Mouse (Mus musculus): ENCODE measurements around the gene Snap23.
A peak's percentile ranks its signal among the peaks of the same experiment; 100 is the strongest.

Gene Snap23

GRCm38 (mm10) chr2:120599506-120599905 lies 32.0 kb downstream of the Snap23 start:
- H3K9me3 ChIP-seq (ENCODE audit: low read length): no peaks in the 10 kb centered on the region
- no peaks in the 10 kb centered on the region for H3K27me3 ChIP-seq (ENCODE audit: insufficient read depth, low read length)
- TF ChIP-seq NANOG (IDR thresholded peaks at IDR 0.05; ENCODE audit: borderline replicate concordance, low read length) (no peak), POU5F1 (IDR thresholded peaks at IDR 0.05; ENCODE audit: borderline replicate concordance, low read length) (no peak), CTCF (conservative IDR thresholded peaks at IDR 0.05; ENCODE audit: low read length) (no peak)
- H3K4me1 ChIP-seq (replicated peaks; ENCODE audit: low read depth, low read length): no peaks in the 10 kb centered on the region
- peaks cover 62% of the 10 kb centered on the region for H3K36me3 ChIP-seq (ENCODE audit: insufficient read depth, low read length)
- H3K4me3 ChIP-seq (replicated peaks; ENCODE audit: low read length): no peak overlapping the region

- Histone ChIP-seq H3K36me3 (ENCODE audit: insufficient read depth, low read length) (peaks cover 36% of the 10 kb centered on the region), H3K4me1 (replicated peaks; ENCODE audit: low read depth, low read length) (peaks cover 18% of the 10 kb centered on the region), H3K9me3 (ENCODE audit: low read length) (no peaks in the 10 kb centered on the region), H3K4me3 (replicated peaks; ENCODE audit: low read length) (no peak overlapping the region), H3K27me3 (ENCODE audit: insufficient read depth, low read length) (no peaks in the 10 kb centered on the region)
- no peak for TF ChIP-seq POU5F1 (IDR thresholded peaks at IDR 0.05; ENCODE audit: borderline replicate concordance, low read length)
- TF ChIP-seq CTCF (conservative IDR thresholded peaks at IDR 0.05; ENCODE audit: low read length): peak; percentile 28
Observed at GRCm38 (mm10) chr2:120606021-120606690, 38.7 kb downstream of the Snap23 start.

GRCm38 (mm10) chr2:120608830-120609723 lies 41.6 kb downstream of the Snap23 start, which contains the start of the genes Haus2 and Lrrc57:
Gene Haus2 (plus strand): TSS chr2:120609383.
Gene Lrrc57 (minus strand): TSS chr2:120609520.
- H3K4me3 ChIP-seq (replicated peaks; ENCODE audit: low read length): peak within 1 kb of the TSS; percentile 97
- peaks cover 30% of the 10 kb centered on the region for H3K4me1 ChIP-seq (replicated peaks; ENCODE audit: low read depth, low read length)
- peaks cover 48% of the 10 kb centered on the region for H3K36me3 ChIP-seq (ENCODE audit: insufficient read depth, low read length)
- H3K27me3 ChIP-seq (ENCODE audit: insufficient read depth, low read length): no peaks in the 10 kb centered on the region
- H3K9me3 ChIP-seq (ENCODE audit: low read length): no peaks in the 10 kb centered on the region
- no peak for TF ChIP-seq CTCF (conservative IDR thresholded peaks at IDR 0.05; ENCODE audit: low read length)
- TF ChIP-seq NANOG (IDR thresholded peaks at IDR 0.05; ENCODE audit: borderline replicate concordance, low read length): no peak
- TF ChIP-seq POU5F1 (IDR thresholded peaks at IDR 0.05; ENCODE audit: borderline replicate concordance, low read length): no peak

GRCm38 (mm10) chr2:120616279-120617163 lies 49.0 kb downstream of the Snap23 start:
- H3K27me3 ChIP-seq (ENCODE audit: insufficient read depth, low read length): no peaks in the 10 kb centered on the region
- H3K36me3 ChIP-seq (ENCODE audit: insufficient read depth, low read length): peaks cover 82% of the 10 kb centered on the region
- no peak overlapping the region for H3K4me3 ChIP-seq (replicated peaks; ENCODE audit: low read length)
- H3K4me1 ChIP-seq (replicated peaks; ENCODE audit: low read depth, low read length): peaks cover 10% of the 10 kb centered on the region; the same call in 1 of the 2 replicates
- no peaks in the 10 kb centered on the region for H3K9me3 ChIP-seq (ENCODE audit: low read length)
- TF ChIP-seq POU5F1 (IDR thresholded peaks at IDR 0.05; ENCODE audit: borderline replicate concordance, low read length) (no peak), NANOG (IDR thresholded peaks at IDR 0.05; ENCODE audit: borderline replicate concordance, low read length) (no peak), CTCF (conservative IDR thresholded peaks at IDR 0.05; ENCODE audit: low read length) (no peak)

GRCm38 (mm10) chr2:120619538-120619937 lies 52.1 kb downstream of the Snap23 start:
- no peaks in the 10 kb centered on the region for H3K4me1 ChIP-seq (replicated peaks; ENCODE audit: low read depth, low read length)
- no peaks in the 10 kb centered on the region for H3K27me3 ChIP-seq (ENCODE audit: insufficient read depth, low read length)
- H3K9me3 ChIP-seq (ENCODE audit: low read length): no peaks in the 10 kb centered on the region
- TF ChIP-seq NANOG (IDR thresholded peaks at IDR 0.05; ENCODE audit: borderline replicate concordance, low read length): no peak
- no peak for TF ChIP-seq POU5F1 (IDR thresholded peaks at IDR 0.05; ENCODE audit: borderline replicate concordance, low read length)
- peak; percentile 29; the same call in 1 of the 2 replicates for TF ChIP-seq CTCF (conservative IDR thresholded peaks at IDR 0.05; ENCODE audit: low read length)
- H3K36me3 ChIP-seq (ENCODE audit: insufficient read depth, low read length): peaks cover 58% of the 10 kb centered on the region
- no peak overlapping the region for H3K4me3 ChIP-seq (replicated peaks; ENCODE audit: low read length)

GRCm38 (mm10) chr2:120622920-120623319 lies 55.4 kb downstream of the Snap23 start:
- H3K36me3 ChIP-seq (ENCODE audit: insufficient read depth, low read length): peaks cover 25% of the 10 kb centered on the region
- H3K9me3 ChIP-seq (ENCODE audit: low read length): no peaks in the 10 kb centered on the region
- no peak overlapping the region for H3K4me3 ChIP-seq (replicated peaks; ENCODE audit: low read length)
- no peaks in the 10 kb centered on the region for H3K27me3 ChIP-seq (ENCODE audit: insufficient read depth, low read length)
- peaks cover 2% of the 10 kb centered on the region for H3K4me1 ChIP-seq (replicated peaks; ENCODE audit: low read depth, low read length)
- TF ChIP-seq POU5F1 (IDR thresholded peaks at IDR 0.05; ENCODE audit: borderline replicate concordance, low read length): no peak
- no peak for TF ChIP-seq NANOG (IDR thresholded peaks at IDR 0.05; ENCODE audit: borderline replicate concordance, low read length)
- TF ChIP-seq CTCF (conservative IDR thresholded peaks at IDR 0.05; ENCODE audit: low read length): no peak

- TF ChIP-seq POU5F1 (IDR thresholded peaks at IDR 0.05; ENCODE audit: borderline replicate concordance, low read length): no peak
- no peak for TF ChIP-seq NANOG (IDR thresholded peaks at IDR 0.05; ENCODE audit: borderline replicate concordance, low read length)
- no peak for TF ChIP-seq CTCF (conservative IDR thresholded peaks at IDR 0.05; ENCODE audit: low read length)
- no peaks in the 10 kb centered on the region for H3K36me3 ChIP-seq (ENCODE audit: insufficient read depth, low read length)
- no peaks in the 10 kb centered on the region for H3K9me3 ChIP-seq (ENCODE audit: low read length)
- peak overlapping the region; percentile 88 for H3K4me3 ChIP-seq (replicated peaks; ENCODE audit: low read length)
- peaks cover 5% of the 10 kb centered on the region; the same call in 1 of the 2 replicates for H3K27me3 ChIP-seq (ENCODE audit: insufficient read depth, low read length)
- peaks cover 20% of the 10 kb centered on the region for H3K4me1 ChIP-seq (replicated peaks; ENCODE audit: low read depth, low read length)
Observed at GRCm38 (mm10) chr2:120628076-120628865, 60.8 kb downstream of the Snap23 start.
